Mouse (Mus musculus) CH12.LX (cell line): ENCODE results near the gene Tbx5. TPM values are rescaled to one million over a fixed set of nuclear protein-coding genes. Genes with fewer than 3 reads are reported as not detected.

Experiments used
- DNase-seq: peaks from one replicate; pipeline ENCODE4 v3.0.0-alpha.2; 2013; ENCODE audit errors: extremely low read depth
- H3K27ac ChIP-seq: 2 replicates; pipeline ENCODE4 v1.5.1; 2012; ENCODE audit warnings: low read depth, mild to moderate bottlenecking, control low read depth, moderate library complexity; ENCODE audit not compliant: insufficient read depth
- H3K27me3 ChIP-seq: replicated peaks from 2 replicates; pipeline ENCODE3; 2012; ENCODE audit warnings: inconsistent platforms
- H3K36me3 ChIP-seq, 2 experiments: replicated peaks in 1 of 2; 2 replicates each; pipeline versions ENCODE3 to v1.6.1; 2012; ENCODE audit warnings: inconsistent platforms in 1 of 2, low read length in 1 of 2, mild to moderate bottlenecking in 1 of 2, mixed read lengths in 1 of 2, moderate library complexity in 1 of 2; ENCODE audit not compliant: control insufficient read depth in 1 of 2, insufficient read depth in 1 of 2
- H3K4me1 ChIP-seq, 2 experiments: 2 replicates each; pipeline ENCODE4 v1.6.1; 2012; ENCODE audit warnings: inconsistent platforms in 1 of 2, moderate library complexity in 1 of 2; ENCODE audit not compliant: insufficient read depth in 2 of 2, control insufficient read depth in 1 of 2
- H3K4me2 ChIP-seq: 2 replicates; pipeline ENCODE4 v1.6.1; 2012; ENCODE audit warnings: low read depth, mild to moderate bottlenecking, control low read depth; ENCODE audit not compliant: poor library complexity, insufficient read depth, severe bottlenecking
- H3K4me3 ChIP-seq, 3 experiments: fragments of 150-350 bp in 1 of 3; sonication (generic) in 1 of 3; replicated peaks in 1 of 3; 2 replicates each; pipeline versions ENCODE3 to v1.5.1; 2011 to 2012; ENCODE audit warnings: low read depth in 2 of 3, low read length in 2 of 3, mild to moderate bottlenecking in 2 of 3, moderate library complexity in 2 of 3, control low read depth in 1 of 3, improper control_type of control experiment in 1 of 3, inconsistent platforms in 1 of 3, mixed read lengths in 1 of 3; ENCODE audit not compliant: poor library complexity in 1 of 3
- H3K79me2 ChIP-seq: replicated peaks from 2 replicates; pipeline ENCODE4 v1.6.1; 2012; ENCODE audit warnings: mild to moderate bottlenecking, moderate library complexity; ENCODE audit not compliant: control insufficient read depth, poor library complexity, insufficient read depth, severe bottlenecking; ENCODE audit errors: extremely low read depth
- H3K9ac ChIP-seq: 2 replicates; pipeline ENCODE4 v1.6.1; 2012; ENCODE audit warnings: low read depth, mild to moderate bottlenecking, control low read depth, moderate library complexity; ENCODE audit not compliant: insufficient read depth
- H3K9me3 ChIP-seq: replicated peaks from 2 replicates; pipeline ENCODE3; 2012; ENCODE audit warnings: low read length, inconsistent platforms, mixed read lengths
- BHLHE40 ChIP-seq: IDR thresholded peaks from 2 replicates; pipeline ENCODE4 v1.6.1; 2011; ENCODE audit warnings: mild to moderate bottlenecking, low read depth, low read length, improper control_type of control experiment
- CTCF ChIP-seq, 2 experiments: IDR thresholded peaks in 1 of 2; conservative IDR thresholded peaks in 1 of 2; 2 replicates each; pipeline ENCODE4 v1.5.1; 2011 to 2012; ENCODE audit warnings: low read depth in 2 of 2, low read length in 2 of 2, improper control_type of control experiment in 1 of 2, inconsistent platforms in 1 of 2, mild to moderate bottlenecking in 1 of 2, moderate library complexity in 1 of 2
- ELF1 ChIP-seq: IDR thresholded peaks from 2 replicates; pipeline ENCODE4 v1.6.1; 2014; ENCODE audit warnings: low read depth, mild to moderate bottlenecking, inconsistent platforms, low read length, improper control_type of control experiment
- EP300 ChIP-seq: IDR thresholded peaks from 2 replicates; pipeline ENCODE4 v1.6.1; 2011; ENCODE audit warnings: low read length, improper control_type of control experiment
- HCFC1 ChIP-seq: IDR thresholded peaks from 2 replicates; pipeline ENCODE4 v1.6.1; 2012; ENCODE audit warnings: low read depth, mild to moderate bottlenecking, inconsistent platforms, low read length, improper control_type of control experiment
- JUN ChIP-seq: IDR thresholded peaks from 2 replicates; pipeline ENCODE4 v1.6.1; 2011; ENCODE audit warnings: low read depth, mild to moderate bottlenecking, low read length, improper control_type of control experiment, moderate library complexity; ENCODE audit not compliant: insufficient read depth
- MAX ChIP-seq: IDR thresholded peaks from 2 replicates; pipeline ENCODE4 v1.6.1; 2011; ENCODE audit warnings: low read length, improper control_type of control experiment
- MAZ ChIP-seq: IDR thresholded peaks from 2 replicates; pipeline ENCODE4 v1.6.1; 2012; ENCODE audit warnings: low read depth, mild to moderate bottlenecking, inconsistent platforms, low read length, improper control_type of control experiment, moderate library complexity
- MYC ChIP-seq: IDR thresholded peaks from 2 replicates; pipeline ENCODE4 v1.6.1; 2011; ENCODE audit warnings: low read depth, mild to moderate bottlenecking, improper control_type of control experiment, low read length
- NELFE ChIP-seq: IDR thresholded peaks from 2 replicates; pipeline ENCODE4 v1.6.1; 2011; ENCODE audit warnings: low read depth, low read length, improper control_type of control experiment
- NRF1 ChIP-seq: IDR thresholded peaks from 2 replicates; pipeline ENCODE4 v1.6.1; 2014; ENCODE audit warnings: low read depth, mild to moderate bottlenecking, inconsistent platforms, low read length, improper control_type of control experiment, moderate library complexity
- POLR2A ChIP-seq: IDR thresholded peaks from 2 replicates; pipeline ENCODE4 v1.6.1; 2011; ENCODE audit warnings: low read depth, mild to moderate bottlenecking, improper control_type of control experiment, low read length
- POLR2AphosphoS2 ChIP-seq: IDR thresholded peaks from 2 replicates; pipeline ENCODE4 v1.6.1; 2011; ENCODE audit warnings: low read depth, low read length, improper control_type of control experiment
- SIN3A ChIP-seq: IDR thresholded peaks from 2 replicates; pipeline ENCODE4 v1.6.1; 2012; ENCODE audit warnings: low read length, improper control_type of control experiment, inconsistent platforms
- TBP ChIP-seq: conservative IDR thresholded peaks from 2 replicates; pipeline ENCODE4 v1.6.1; 2011; ENCODE audit warnings: low read depth, low read length, improper control_type of control experiment
- UBTF ChIP-seq: IDR thresholded peaks from 2 replicates; pipeline ENCODE4 v1.6.1; 2012; ENCODE audit warnings: low read depth, mild to moderate bottlenecking, inconsistent platforms, low read length, improper control_type of control experiment, moderate library complexity
- USF2 ChIP-seq: conservative IDR thresholded peaks from 2 replicates; pipeline ENCODE4 v1.6.1; 2011; ENCODE audit warnings: low read depth, low read length, improper control_type of control experiment
- ZC3H11A ChIP-seq: IDR thresholded peaks from 2 replicates; pipeline ENCODE4 v1.6.1; 2012; ENCODE audit warnings: low read depth, mild to moderate bottlenecking, inconsistent platforms, low read length, improper control_type of control experiment
- ZMIZ1 ChIP-seq: IDR thresholded peaks from 2 replicates; pipeline ENCODE4 v1.6.1; 2012; ENCODE audit warnings: low read depth, mild to moderate bottlenecking, inconsistent platforms, low read length, improper control_type of control experiment
- dilution Hi-C: fragments of 300-500 bp; cut with MboI; formaldehyde crosslinking; loops from 2 replicates; pipeline ENCODE4 v1.14.3; 2020; ENCODE audit warnings: low sequenced_read_pairs; ENCODE audit not compliant: extremely low pct_unique_long_range_greater_than_20kb, extremely low pct_ligation_motif_present
- in situ Hi-C: fragments of 300-500 bp; cut with MboI; formaldehyde crosslinking; loops from 3 replicates; pipeline ENCODE4 v1.14.3; 2019; ENCODE audit warnings: low sequenced_read_pairs, low pct_ligation_motif_present, low pct_unique_long_range_greater_than_20kb, mixed read lengths
- polyA plus RNA-seq: library from polyadenylated mRNA; unstranded; fragments of >175 nt; gene quantifications from 2 replicates; pipeline ENCODE4 v1.2.1, GENCODE M21; 2012; ENCODE audit warnings: low read depth; ENCODE audit not compliant: insufficient read length
- total RNA-seq, 2 experiments: library from RNA; depleted of rRNA; stranded (reverse); fragments of 300-350 nt in 1 of 2; fragments of >200 nt in 1 of 2; gene quantifications; 2 replicates each; pipeline ENCODE4 v1.2.3; 2012 to 2014

The Tbx5 gene
- total and polyA plus RNA-seq, 3 experiments: not detected

DNA sequence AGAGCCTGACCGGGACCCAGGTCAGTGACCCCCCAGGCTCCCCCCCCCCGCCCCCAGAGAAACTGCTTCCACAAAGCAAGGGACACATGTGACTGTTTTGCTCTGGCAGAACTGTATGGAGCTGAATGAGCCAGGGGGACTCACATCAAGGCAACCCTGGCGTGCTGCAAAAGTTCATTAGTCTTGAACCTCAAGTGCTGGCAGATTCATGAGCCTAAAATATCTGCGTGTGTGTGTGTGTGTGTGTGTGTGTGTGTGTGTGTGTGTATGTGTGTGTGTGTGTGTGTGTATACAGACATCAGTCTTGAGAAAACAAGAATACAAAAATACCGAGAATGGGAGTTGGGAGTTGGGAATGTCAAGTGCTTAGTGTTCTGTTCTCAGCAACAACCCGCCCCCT, 5.1 kb upstream of the Tbx5 start:
- dilution Hi-C loops (no loop called here), in situ Hi-C loops (no loop called here)
- H3K4me2 ChIP-seq: no peak overlapping the region
- TF ChIP-seq ZC3H11A (no peak), BHLHE40 (no peak), ELF1 (no peak), SIN3A (no peak), MYC (no peak), CTCF (conservative IDR thresholded peaks at IDR 0.05 in 1 of 2, IDR thresholded peaks at IDR 0.05 in 1 of 2; ENCODE audit: low read depth in 2 of 2, low read length in 2 of 2) (no peak)
- H3K9ac ChIP-seq: no peak overlapping the region
- H3K27me3 ChIP-seq: no peaks in the 10 kb centered on the region
- no peaks in the 10 kb centered on the region for H3K4me1 ChIP-seq
- H3K27ac ChIP-seq: no peak overlapping the region
- no peak overlapping the region for H3K4me3 ChIP-seq
- no peak for DNase-seq
- peaks cover 87% of the 10 kb centered on the region for H3K9me3 ChIP-seq
- no peaks in the 10 kb centered on the region for H3K79me2 ChIP-seq
- no peaks in the 10 kb centered on the region for H3K36me3 ChIP-seq

GRCm38 (mm10) chr5:119830611-119831010, 1.9 kb upstream of the Tbx5 start:
- H3K4me1 ChIP-seq: no peaks in the 10 kb centered on the region
- no peak overlapping the region for H3K9ac ChIP-seq
- no peaks in the 10 kb centered on the region for H3K27me3 ChIP-seq
- no peaks in the 10 kb centered on the region for H3K79me2 ChIP-seq
- dilution Hi-C loops (no loop called here), in situ Hi-C loops (no loop called here)
- peaks cover 81% of the 10 kb centered on the region for H3K9me3 ChIP-seq
- no peak overlapping the region for H3K4me2 ChIP-seq
- no peak overlapping the region for H3K27ac ChIP-seq
- H3K4me3 ChIP-seq: no peak overlapping the region
- no peaks in the 10 kb centered on the region for H3K36me3 ChIP-seq
- no peak for DNase-seq
- TF ChIP-seq UBTF (no peak), MYC (no peak), EP300 (no peak), JUN (no peak), NRF1 (no peak), POLR2AphosphoS2 (no peak), SIN3A (no peak), ZMIZ1 (no peak), HCFC1 (no peak), MAX (no peak), TBP (no peak), NELFE (no peak), ZC3H11A (no peak), POLR2A (no peak), MAZ (no peak), USF2 (no peak)
